Mouse (Mus musculus) left cerebral cortex, postnatal 4 days (tissue): Measurements from ENCODE around the gene Ppp1r12b. TPM values are rescaled to one million over a fixed set of nuclear protein-coding genes. Genes with fewer than 3 reads are reported as not detected.

Source experiments
- DNase-seq: peaks from one replicate; pipeline ENCODE4 v3.0.0-alpha.2; 2022
- intact Hi-C: fragments of 180-260 bp; cut with DNase I; formaldehyde crosslinking; loops from one replicate; pipeline ENCODE4 v1.15.1; 2025
- total RNA-seq, 2 experiments: library from RNA; stranded (reverse); gene quantifications; 2 replicates each; pipeline ENCODE4 v1.2.3; 2021

Gene Ppp1r12b
- total RNA-seq, 2 experiments from 2014 or later: 61.4 to 62.1 TPM

DNA sequence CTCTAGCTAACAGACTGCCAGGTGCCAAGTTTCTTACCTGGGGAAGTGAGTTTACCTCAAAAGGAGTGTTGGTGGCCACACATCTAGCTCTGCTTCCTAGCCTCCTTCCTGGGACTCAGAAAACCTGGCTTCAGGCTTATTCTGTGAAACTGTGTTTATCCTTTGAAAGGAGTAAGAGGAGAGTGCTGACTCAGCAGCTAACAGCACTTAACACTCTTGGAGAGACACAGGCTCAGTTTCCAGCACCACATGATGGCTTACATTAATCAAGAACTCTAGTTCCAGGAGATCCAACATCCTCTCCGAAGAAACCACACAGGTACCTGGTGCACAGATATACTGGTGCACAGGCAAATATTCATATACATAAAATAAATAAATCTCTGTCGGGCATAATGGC is 12.8 kb downstream of the Ppp1r12b start:
- DNase-seq: no peak
- intact Hi-C loops: no loop called here

DNA sequence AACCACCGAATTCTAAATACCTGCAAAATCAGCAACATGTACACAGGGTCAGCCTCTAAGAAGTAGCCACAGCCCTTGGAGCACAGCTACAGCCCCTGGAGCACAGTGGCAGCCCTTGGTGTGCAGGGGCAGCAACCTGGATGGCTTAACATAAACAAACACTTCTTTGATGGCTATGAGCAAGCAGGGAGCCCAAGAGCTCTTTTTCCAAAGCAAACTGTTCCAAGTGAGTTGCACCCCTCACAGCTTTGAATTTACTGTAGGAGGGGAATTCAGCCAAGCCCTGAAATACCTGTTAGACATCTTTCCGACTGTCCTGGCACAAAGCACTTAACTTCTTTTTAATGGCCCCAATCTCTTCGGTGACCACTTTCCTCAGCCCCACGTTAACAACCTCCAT is 14.9 kb downstream of the Ppp1r12b start:
- DNase-seq: no peak
- intact Hi-C loops: no loop called here

DNA sequence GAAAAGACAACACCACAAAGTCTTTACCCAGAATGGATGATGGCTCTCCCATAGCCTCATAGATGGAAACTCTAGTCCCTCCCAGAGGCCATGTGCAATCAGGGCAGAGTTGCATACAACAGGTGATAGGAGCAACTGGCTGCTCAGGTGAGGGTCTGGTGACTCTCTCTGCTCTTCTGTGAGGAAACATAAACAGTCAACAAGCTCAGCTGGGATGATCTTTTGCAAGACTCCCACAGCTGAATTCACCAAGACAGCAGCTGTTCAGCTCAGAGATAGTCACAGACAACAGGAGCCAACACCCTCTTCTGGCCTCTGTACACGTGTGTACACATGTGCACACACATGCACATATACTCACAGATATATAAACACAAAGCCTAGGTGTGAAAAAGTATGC is 17.5 kb downstream of the Ppp1r12b start:
- intact Hi-C loops: no loop called here

GRCm38 (mm10) chr1:134936335-134936734 is 19.4 kb downstream of the Ppp1r12b start:
- no peak for DNase-seq
- intact Hi-C loops: no loop called here

More for the DNA sequence above, 17.5 kb downstream of the Ppp1r12b start:
- DNase-seq: no peak

GRCm38 (mm10) chr1:134932431-134932830 is 23.3 kb downstream of the Ppp1r12b start:
- intact Hi-C loops: no loop called here

DNA sequence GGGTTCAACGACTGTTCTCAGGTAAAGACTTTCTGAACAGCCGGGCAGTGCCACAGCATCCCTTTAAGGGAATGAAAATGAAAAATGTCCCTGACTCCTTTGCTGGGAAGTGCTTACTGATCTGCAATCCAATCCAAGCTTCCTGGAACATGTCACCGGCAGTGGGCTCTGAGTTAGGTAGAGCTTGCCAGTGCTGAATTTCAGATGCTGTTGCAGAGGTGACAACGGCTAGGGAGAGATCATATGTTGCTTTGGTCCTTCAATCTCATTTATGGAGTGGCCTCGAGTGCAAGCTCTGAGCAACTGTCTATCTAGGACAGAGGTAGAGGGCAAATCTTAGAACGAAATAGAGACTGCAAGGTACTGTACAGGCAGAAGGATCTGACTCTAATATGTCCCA is 36.7 kb downstream of the Ppp1r12b start:
- intact Hi-C loops: no loop called here
- DNase-seq: no peak

More at GRCm38 (mm10) chr1:134932431-134932830, 23.3 kb downstream of the Ppp1r12b start:
- DNase-seq: no peak

DNA sequence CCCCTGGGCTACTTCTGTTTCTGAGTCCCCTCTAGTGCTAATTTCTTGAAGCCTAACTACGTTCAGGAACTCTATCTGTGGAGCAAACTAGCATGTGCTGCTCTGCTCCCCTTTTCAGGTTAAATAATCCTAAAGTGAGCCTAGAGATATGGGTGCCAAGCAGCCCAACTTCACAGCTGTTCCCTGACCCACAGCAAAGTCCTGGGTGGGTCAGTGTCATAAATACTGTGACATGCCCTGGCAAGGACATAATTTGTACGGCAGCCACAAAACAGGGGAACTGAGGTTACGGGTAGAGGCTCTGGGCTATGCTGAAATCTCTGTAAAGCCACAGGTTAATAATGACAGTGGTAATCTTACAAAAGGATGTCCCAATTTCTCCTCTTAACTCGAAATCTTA is 40.3 kb downstream of the Ppp1r12b start:
- DNase-seq: no peak
- intact Hi-C loops: no loop called here

GRCm38 (mm10) chr1:134913535-134913934 is 42.2 kb downstream of the Ppp1r12b start:
- intact Hi-C loops: no loop called here
- DNase-seq: peak; percentile 12

DNA sequence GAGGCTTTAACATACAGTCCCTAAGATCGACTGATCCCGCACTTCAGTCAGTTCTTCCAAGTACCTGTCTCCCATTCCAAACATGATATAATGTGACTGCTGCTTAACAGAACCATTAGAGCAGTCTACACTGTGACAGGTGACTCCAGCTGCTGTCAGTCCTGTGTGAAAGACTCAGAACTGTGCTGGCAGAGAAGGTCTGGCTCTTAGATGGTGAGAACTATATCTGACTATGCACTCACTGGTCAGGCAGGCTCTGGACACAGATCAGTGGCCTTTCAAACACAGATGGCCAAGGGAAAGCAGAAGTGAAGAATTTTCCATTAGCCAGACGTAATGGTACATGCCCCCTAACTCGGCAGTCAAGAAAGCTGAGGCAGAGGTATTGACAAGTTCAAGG is 43.9 kb downstream of the Ppp1r12b start:
- intact Hi-C loops: no loop called here
- no peak for DNase-seq

DNA sequence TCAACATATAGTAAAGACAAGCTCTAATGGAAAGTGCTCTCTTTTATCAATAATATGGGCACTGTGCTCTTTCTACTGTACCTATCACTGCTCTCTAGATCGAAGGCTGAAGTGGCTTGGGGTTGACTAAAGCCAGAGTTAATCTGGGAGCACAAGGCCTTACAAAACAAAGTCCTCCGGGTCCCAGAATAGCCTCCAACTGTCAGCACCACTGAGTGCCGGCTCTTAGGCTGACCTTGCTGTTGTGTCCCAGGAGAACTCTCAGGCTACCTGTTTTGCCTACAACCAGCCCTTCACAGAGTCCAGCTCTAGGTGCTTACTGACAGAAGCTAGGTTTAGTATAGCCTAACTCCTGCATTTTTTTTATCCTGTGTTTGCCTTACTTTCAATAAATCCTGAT is 45.7 kb downstream of the Ppp1r12b start:
- intact Hi-C loops: no loop called here

DNA sequence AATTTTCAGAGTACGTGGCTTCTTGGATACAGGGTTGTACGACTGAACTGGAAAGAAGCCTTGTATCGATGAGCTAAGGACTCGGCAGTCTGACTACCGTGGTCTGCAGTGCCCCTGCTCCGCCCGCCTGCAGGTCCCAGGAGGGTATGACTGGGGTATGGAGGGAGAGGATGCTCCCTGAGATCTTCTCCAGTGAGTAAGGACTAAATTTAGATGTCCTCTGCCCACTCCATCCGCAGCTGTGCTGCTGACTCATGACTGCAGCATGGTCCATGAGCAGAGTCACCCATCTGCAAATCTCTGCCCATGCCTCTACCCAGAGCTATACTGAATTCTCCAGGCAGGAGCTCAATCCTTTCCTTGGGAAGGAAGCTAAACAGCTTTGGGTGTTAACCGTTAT is 46.3 kb downstream of the Ppp1r12b start:
- intact Hi-C loops: no loop called here
- no peak for DNase-seq

More for the DNA sequence above, 45.7 kb downstream of the Ppp1r12b start:
- no peak for DNase-seq

DNA sequence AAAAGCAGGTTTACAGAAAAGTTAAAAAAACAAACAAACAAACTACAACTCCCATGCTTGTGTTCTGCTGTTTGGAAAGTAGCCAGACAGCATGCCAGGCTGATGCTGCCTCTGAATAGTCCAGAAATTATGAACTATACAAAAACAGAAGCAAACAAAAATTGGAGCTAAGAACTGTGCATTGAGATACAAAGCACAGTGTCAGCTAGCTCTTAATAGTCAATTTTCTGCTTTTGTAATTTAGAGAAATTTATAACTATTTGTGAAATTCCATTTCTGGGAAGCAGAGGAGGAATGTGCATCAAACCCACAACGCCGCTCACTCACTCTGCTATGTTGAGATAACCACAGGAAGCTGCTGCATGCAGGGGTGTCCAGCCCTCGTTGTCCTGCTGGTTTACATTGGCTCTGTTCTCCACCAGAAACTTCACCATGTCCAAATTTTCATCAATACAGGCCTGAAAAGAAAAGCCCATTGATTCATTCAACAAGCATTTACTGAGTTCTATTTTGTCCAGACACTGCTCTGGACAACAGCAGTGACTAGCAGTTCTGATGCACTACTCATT is 53.6 kb downstream of the Ppp1r12b start:
- intact Hi-C loops: no loop called here

GRCm38 (mm10) chr1:134896008-134896407 is 59.7 kb downstream of the Ppp1r12b start:
- DNase-seq: no peak
- intact Hi-C loops: no loop called here

More for the DNA sequence above, 53.6 kb downstream of the Ppp1r12b start:
- no peak for DNase-seq

- intact Hi-C loops: no loop called here
- DNase-seq: no peak
Measured at GRCm38 (mm10) chr1:134894803-134895202, 60.9 kb downstream of the Ppp1r12b start.

DNA sequence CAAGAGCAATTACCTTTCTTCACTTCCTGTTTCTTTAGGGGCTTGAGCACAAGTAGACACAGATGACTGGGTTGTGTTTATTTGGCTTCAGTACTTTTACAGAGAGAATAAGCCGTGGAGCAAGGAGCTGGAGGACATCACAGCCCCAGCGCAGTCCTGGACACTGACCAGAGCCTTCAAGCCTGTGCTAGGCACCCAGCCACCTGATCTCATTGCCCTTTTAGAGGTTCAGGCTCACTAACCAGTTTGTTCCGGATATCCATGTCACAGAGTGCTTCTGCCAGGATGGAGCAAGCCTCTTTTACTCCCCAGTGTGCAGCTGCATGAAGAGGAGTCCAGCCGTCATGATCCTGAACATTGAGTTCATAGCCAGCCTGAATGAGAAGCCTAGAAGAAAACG is 63.8 kb downstream of the Ppp1r12b start:
- intact Hi-C loops: no loop called here
- no peak for DNase-seq

- intact Hi-C loops: no loop called here
- no peak for DNase-seq
Measured at GRCm38 (mm10) chr1:134889629-134890028, 66.1 kb downstream of the Ppp1r12b start.

GRCm38 (mm10) chr1:134875800-134876199 is 79.9 kb downstream of the Ppp1r12b start:
- intact Hi-C loops: no loop called here
- DNase-seq: no peak

DNA sequence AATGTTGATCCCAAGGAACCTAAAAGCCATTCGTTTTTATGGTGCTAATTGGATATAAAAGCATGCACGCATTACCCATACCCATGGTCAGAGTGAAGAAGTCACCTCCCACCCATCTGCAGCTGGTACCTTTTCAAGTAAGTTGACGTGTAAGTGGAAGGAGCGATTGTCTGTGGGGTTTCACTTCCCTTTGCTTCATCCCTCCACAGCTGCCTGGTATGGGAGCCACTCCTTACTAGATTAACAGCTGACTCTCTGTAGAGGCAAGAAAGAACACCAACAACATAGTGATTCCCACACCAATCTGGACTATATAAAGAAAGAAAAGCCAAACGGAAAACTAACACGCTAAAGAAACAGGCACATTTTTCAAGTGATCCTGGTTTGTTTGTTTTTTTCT is 83.1 kb downstream of the Ppp1r12b start:
- intact Hi-C loops: no loop called here
- DNase-seq: no peak

DNA sequence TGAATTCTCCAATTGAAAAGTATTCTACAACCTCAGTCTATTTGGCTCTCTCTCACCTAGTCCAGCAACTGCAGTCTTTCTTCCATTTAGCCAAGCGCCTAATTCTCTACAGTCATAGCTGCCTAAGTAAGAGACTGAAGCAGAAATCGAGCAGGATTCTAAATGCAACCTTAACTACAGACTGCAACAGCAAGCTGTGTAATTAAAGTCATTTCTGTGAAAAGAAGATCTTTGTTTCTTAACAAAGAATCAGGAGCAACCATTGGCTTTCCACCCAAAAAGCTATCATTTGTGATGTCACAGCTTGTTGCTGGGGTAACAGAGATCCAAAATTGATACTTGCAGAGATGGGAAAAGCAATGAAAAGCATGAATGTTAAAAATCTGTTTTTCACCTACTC is 89.3 kb downstream of the Ppp1r12b start:
- DNase-seq: no peak

GRCm38 (mm10) chr1:134865552-134865951 is 90.2 kb downstream of the Ppp1r12b start:
- intact Hi-C loops: no loop called here
- no peak for DNase-seq

More for the DNA sequence above, 89.3 kb downstream of the Ppp1r12b start:
- intact Hi-C loops: no loop called here

DNA sequence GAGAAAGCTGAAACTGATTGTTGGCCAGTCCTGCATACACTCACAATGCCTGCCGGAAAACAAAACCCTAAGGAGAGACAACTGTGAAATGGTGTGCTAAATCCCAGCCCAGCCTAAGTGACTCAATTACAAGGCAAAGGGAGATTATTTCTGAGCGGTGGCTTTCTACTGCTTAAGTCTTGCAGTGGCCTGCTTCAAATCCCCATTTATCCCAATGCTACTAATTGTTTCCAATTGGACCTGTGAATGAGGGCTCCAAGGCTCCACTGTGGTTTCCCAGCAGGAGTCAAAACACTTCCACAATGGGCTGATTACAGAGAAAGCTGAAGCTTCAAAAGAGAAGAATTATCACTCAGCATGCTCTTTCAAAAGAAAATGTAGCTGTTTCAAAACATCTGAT is 95.2 kb downstream of the Ppp1r12b start:
- intact Hi-C loops: no loop called here
- DNase-seq: no peak

DNA sequence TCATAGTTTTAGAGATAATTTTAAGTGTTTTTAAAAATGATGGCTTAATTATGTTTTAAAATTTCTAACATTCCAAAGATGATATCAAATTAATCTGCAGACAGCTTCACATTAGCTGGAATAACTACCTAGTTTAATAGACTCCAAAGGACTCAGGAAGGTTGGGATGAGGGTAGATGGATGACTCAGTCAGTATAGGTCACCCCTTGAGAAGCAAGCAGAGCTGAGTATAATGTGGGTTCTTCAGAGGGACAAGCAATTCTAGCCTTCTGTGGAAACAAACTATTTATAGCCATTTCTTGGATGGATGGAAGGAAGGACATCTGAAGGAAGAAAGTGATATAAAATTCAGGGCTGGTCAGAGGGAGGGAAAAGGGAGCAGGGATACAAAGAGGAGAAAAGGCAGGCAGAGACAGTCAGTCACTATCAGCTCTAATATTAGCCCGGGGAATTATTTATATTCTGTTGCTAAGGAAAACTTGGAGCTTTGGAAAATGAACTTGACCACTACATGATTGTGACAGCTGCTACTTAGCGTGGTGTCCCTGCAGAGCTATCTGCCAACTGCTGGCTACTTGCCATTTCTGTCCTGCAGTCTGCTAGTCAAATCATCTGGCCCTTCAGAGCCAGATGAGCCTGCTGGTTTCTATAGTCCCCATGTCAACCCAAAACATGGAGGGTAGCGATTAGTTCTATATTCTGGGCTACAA is 97.2 kb downstream of the Ppp1r12b start:
- DNase-seq: peak; percentile 93
- intact Hi-C loops: no loop called here
